Mouse (Mus musculus): ENCODE results near the gene Serpine1. TPM values are rescaled to one million over a fixed set of nuclear protein-coding genes. Genes with fewer than 3 reads are reported as not detected.
A peak's percentile ranks its signal among the peaks of the same experiment; 100 is the strongest.

Serpine1 gene
- polyA plus RNA-seq, 1 experiment = 19.8 TPM

DNA sequence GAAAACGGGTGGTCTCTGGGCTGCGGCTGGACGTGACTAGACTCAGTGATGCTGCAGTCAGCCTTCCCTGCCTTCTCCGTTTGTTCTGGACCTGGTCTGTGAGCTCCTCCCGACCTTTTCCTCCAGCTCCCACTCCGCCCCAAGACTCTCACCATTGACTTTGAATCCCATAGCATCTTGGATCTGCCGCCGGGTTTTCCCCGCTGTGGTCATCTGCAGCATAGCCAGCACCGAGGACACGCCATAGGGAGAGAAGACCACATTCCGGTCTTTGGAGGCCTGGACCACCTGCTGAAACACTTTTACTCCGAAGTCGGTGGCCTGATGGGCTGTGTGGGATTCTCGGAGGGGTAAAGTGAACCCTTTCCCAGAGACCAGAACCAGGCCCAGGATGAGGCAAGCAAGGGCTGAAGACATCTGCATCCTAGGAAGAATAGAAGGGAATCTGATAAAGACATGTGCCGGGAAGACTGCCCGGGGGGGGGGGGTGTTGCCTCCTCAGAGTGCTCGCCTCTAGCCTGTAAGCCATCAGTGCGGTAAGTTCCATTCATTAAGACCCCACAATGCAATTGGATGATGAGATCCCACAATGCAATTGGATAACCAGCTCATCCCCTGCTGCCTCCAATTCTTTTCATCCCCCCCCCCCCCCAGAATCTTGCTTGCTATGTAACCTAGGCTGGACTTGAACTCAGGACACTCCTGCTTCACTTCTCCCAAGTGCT is 1.0 kb downstream of the Serpine1 start:
- H3K4me1 ChIP-seq (ENCODE audit: control insufficient read depth, insufficient read depth, low read length) = peaks cover 23% of the 10 kb centered on the region
- H3K4me3 ChIP-seq (replicated peaks; ENCODE audit: extremely low read depth, low read depth, low read length) = peak overlapping the region; percentile 2
- WGBS = 83% methylated on average over 19 of the region's 19 CpGs
- DNase-seq = no peak
- TF ChIP-seq POLR2A (IDR thresholded peaks at IDR 0.05; ENCODE audit: borderline replicate concordance, extremely low read depth, low read depth, low read length) (no peak), CTCF (IDR thresholded peaks at IDR 0.05; ENCODE audit: insufficient read depth, low read length) (no peak)

DNA sequence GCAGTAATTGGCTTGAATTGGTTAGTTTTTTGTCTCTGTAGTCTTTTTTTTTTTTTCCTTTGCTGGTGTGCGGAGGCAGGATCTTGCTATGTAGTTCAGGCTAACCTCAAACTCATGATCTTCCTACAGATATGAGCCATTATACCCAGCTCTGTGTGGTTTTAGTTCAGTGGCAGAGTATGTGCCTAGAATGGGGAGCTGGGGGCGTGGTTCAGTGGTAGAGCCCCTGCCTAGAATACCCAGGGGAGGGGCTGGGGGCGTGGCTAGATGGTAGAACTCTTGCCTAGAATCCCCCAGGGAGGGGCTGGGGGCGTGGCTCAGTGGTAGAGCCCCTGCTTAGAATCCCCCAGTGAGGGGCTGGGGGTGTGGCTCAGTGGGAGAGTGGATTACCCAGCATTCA is 3.4 kb downstream of the Serpine1 start:
- TF ChIP-seq CTCF (IDR thresholded peaks at IDR 0.05; ENCODE audit: insufficient read depth, low read length) = no peak
- TF ChIP-seq POLR2A (IDR thresholded peaks at IDR 0.05; ENCODE audit: borderline replicate concordance, extremely low read depth, low read depth, low read length) = no peak
- no peak for DNase-seq
- peaks cover 7% of the 10 kb centered on the region for H3K4me1 ChIP-seq (ENCODE audit: control insufficient read depth, insufficient read depth, low read length)
- 82% methylated on average over 4 of the region's 4 CpGs for WGBS
- H3K4me3 ChIP-seq (replicated peaks; ENCODE audit: extremely low read depth, low read depth, low read length) = no peak overlapping the region

GRCm38 (mm10) chr5:137065923-137066322 is 6.1 kb downstream of the Serpine1 start:
- WGBS = 70% methylated on average over 8 of the region's 8 CpGs
- TF ChIP-seq POLR2A (IDR thresholded peaks at IDR 0.05; ENCODE audit: borderline replicate concordance, extremely low read depth, low read depth, low read length) = no peak
- no peak for TF ChIP-seq CTCF (IDR thresholded peaks at IDR 0.05; ENCODE audit: insufficient read depth, low read length)
- no peak overlapping the region for H3K4me3 ChIP-seq (replicated peaks; ENCODE audit: extremely low read depth, low read depth, low read length)
- DNase-seq = no peak
- no peaks in the 10 kb centered on the region for H3K4me1 ChIP-seq (ENCODE audit: control insufficient read depth, insufficient read depth, low read length)

DNA sequence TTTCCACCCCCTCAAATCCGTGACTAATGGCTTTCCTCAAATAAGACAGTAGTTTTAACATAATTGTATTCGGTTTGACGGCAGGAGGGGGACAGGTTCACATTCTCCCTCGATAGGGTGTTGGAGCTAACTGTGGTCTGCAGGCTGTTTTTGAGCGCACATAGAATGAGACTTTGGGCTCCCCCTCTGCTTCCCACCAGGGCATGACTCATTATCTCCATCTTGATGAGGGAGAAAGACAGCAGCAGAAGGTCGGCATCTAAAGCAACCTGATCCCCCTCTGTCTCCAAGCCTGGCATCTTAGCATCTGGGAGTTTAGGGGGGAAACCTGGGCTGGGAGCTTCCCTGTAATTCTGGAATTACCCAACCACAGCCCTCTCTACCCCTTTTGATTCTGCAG is 6.6 kb downstream of the Serpine1 start:
- WGBS = 70% methylated on average over 6 of the region's 6 CpGs
- no peak for TF ChIP-seq CTCF (IDR thresholded peaks at IDR 0.05; ENCODE audit: insufficient read depth, low read length)
- TF ChIP-seq POLR2A (IDR thresholded peaks at IDR 0.05; ENCODE audit: borderline replicate concordance, extremely low read depth, low read depth, low read length) = no peak
- no peak overlapping the region for H3K4me3 ChIP-seq (replicated peaks; ENCODE audit: extremely low read depth, low read depth, low read length)
- no peaks in the 10 kb centered on the region for H3K4me1 ChIP-seq (ENCODE audit: control insufficient read depth, insufficient read depth, low read length)
- no peak for DNase-seq

GRCm38 (mm10) chr5:137062601-137063000 is 9.5 kb downstream of the Serpine1 start:
- WGBS = 83% methylated on average over 5 of the region's 5 CpGs

GRCm38 (mm10) chr5:137061809-137062481 is 10.1 kb downstream of the Serpine1 start:
- TF ChIP-seq POLR2A (IDR thresholded peaks at IDR 0.05; ENCODE audit: borderline replicate concordance, extremely low read depth, low read depth, low read length) (no peak), CTCF (IDR thresholded peaks at IDR 0.05; ENCODE audit: insufficient read depth, low read length) (peak; percentile 68)
- WGBS = 14% methylated on average over 12 of the region's 12 CpGs
- Histone ChIP-seq H3K4me3 (replicated peaks; ENCODE audit: extremely low read depth, low read depth, low read length) (no peak overlapping the region), H3K4me1 (ENCODE audit: control insufficient read depth, insufficient read depth, low read length) (no peaks in the 10 kb centered on the region)
- DNase-seq = peak; percentile 56

More at GRCm38 (mm10) chr5:137062601-137063000, 9.5 kb downstream of the Serpine1 start:
- Histone ChIP-seq H3K4me1 (ENCODE audit: control insufficient read depth, insufficient read depth, low read length) (no peaks in the 10 kb centered on the region), H3K4me3 (replicated peaks; ENCODE audit: extremely low read depth, low read depth, low read length) (no peak overlapping the region)
- no peak for TF ChIP-seq CTCF (IDR thresholded peaks at IDR 0.05; ENCODE audit: insufficient read depth, low read length)
- no peak for TF ChIP-seq POLR2A (IDR thresholded peaks at IDR 0.05; ENCODE audit: borderline replicate concordance, extremely low read depth, low read depth, low read length)
- no peak for DNase-seq

DNA sequence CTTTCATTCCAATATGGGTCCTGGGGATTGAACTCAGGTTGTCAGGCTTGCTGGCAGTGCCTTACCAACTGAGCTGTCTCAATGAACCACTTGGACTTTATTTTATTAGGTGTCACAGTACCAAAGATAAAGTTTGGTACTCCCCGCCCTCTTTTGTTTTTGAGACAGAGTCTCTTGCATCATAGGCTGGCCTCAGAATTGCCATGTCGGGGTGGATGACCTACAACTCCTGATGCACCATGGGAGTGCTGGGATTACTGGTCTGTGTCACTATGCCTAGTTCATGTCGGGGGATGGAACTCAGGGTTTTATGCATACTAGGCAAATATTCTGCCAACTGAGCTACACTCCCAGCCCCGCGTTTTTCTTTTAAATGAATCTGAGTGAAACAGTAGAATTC is 17.2 kb downstream of the Serpine1 start:
- 69% methylated on average over 5 of the region's 5 CpGs for WGBS
- Histone ChIP-seq H3K4me3 (replicated peaks; ENCODE audit: extremely low read depth, low read depth, low read length) (no peak overlapping the region), H3K4me1 (ENCODE audit: control insufficient read depth, insufficient read depth, low read length) (no peaks in the 10 kb centered on the region)
- TF ChIP-seq POLR2A (IDR thresholded peaks at IDR 0.05; ENCODE audit: borderline replicate concordance, extremely low read depth, low read depth, low read length) (no peak), CTCF (IDR thresholded peaks at IDR 0.05; ENCODE audit: insufficient read depth, low read length) (no peak)
- no peak for DNase-seq

- DNase-seq = no peak
- Histone ChIP-seq H3K4me3 (replicated peaks; ENCODE audit: extremely low read depth, low read depth, low read length) (no peak overlapping the region), H3K4me1 (ENCODE audit: control insufficient read depth, insufficient read depth, low read length) (no peaks in the 10 kb centered on the region)
- 78% methylated on average over 7 of the region's 7 CpGs for WGBS
- no peak for TF ChIP-seq POLR2A (IDR thresholded peaks at IDR 0.05; ENCODE audit: borderline replicate concordance, extremely low read depth, low read depth, low read length)
- TF ChIP-seq CTCF (IDR thresholded peaks at IDR 0.05; ENCODE audit: insufficient read depth, low read length) = no peak
Observed at GRCm38 (mm10) chr5:137054299-137054698, 17.8 kb downstream of the Serpine1 start.

DNA sequence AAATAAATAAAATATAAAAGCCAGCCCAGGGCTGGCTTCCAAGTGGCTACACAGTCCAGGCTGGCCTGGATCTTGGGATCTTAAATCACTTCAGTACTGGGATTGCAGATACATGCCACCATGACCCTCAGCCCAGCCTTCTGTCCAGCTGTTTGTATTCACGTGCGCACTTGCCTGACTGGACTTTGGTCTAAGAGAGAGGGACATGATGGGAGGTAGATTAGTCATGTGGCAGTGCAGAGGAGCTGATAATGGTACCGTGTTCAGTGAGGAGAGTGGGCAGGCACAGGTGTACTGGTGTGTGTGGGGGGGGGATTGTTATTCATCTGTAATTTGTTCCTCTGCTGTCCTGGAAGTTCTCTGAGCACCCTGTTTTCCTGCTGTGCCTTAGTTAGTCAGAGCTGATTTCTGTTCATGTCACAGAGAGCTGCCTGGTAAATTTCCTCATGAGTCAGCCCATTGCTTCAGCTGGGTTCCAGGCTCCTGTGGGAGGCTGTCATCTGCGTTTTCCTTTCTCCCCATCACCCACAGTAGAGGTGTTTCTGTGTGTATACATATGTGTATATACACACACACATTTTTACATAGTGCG is 20.1 kb downstream of the Serpine1 start:
- Histone ChIP-seq H3K4me3 (replicated peaks; ENCODE audit: extremely low read depth, low read depth, low read length) (no peak overlapping the region), H3K4me1 (ENCODE audit: control insufficient read depth, insufficient read depth, low read length) (no peaks in the 10 kb centered on the region)
- DNase-seq = no peak
- TF ChIP-seq POLR2A (IDR thresholded peaks at IDR 0.05; ENCODE audit: borderline replicate concordance, extremely low read depth, low read depth, low read length) (no peak), CTCF (IDR thresholded peaks at IDR 0.05; ENCODE audit: insufficient read depth, low read length) (no peak)
- WGBS = 80% methylated on average over 5 of the region's 5 CpGs
